Mouse (Mus musculus): ENCODE measurements around the gene Alkbh1.

DNA sequence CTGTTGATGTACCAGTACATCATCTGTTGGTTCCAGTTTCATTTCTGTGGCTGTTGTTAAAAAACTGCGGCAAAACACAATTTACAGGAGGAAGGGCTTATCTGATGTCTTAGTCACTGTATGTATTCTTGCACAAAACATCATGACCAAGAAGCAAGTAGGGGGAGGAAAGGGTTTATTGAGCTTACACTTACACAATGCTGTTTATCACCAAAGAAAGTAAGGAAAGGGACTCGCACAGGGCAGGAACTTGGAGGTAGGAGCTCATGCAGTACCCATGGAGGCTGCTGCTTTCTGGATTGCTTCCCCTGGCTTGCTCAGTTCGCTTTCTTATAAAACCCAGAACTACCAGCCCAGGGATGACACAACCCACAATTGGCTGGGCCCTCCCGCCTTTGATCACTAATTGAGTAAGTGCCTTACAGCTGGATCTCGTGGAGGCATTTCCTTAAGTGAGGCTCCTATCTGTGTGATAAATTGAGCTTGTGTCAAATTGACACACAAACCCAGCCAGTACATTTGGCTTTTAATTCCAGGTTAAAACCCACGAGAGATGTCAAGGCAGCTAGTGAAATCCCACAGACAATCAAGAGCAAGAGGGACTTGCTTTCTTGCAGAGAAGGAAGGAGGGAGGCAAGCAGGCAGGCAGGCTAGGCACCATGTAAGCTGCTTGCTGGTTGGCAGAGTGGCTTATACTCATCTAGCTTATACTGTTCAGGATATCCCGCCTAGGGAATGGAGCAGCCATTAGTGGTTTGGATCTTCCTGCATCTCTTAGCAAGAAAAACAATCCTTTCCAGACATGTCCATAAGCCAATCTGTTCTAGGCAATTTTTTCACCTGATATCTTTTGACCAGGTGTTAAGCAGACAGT, 26.7 kb upstream of the Alkbh1 start:
- TF ChIP-seq CTCF (IDR thresholded peaks at IDR 0.05; ENCODE audit: low read depth, low read length) (no peak), POLR2A (IDR thresholded peaks at IDR 0.05; ENCODE audit: borderline replicate concordance, low read depth, low read length) (no peak)
